Mouse (Mus musculus) heart, embryonic 11.5 days (tissue): Measurements from ENCODE around the gene Havcr2. TPM values are rescaled to one million over a fixed set of nuclear protein-coding genes. Genes with fewer than 3 reads are reported as not detected.
"Not testable (repeated sequence)": the region's sequence is repeated elsewhere in the genome, so short reads cannot be mapped to it uniquely, and the experiment has no call there.

ENCODE experiments used
- ATAC-seq: fragments of 200-750 bp; cut with Nextera tagmentation; replicated peaks from 2 replicates; pipeline ENCODE4 v1.8.0; 2017; ENCODE audit warnings: moderate library complexity; ENCODE audit not compliant: insufficient number of reproducible peaks, low FRiP score, low TSS enrichment
- H3K27ac ChIP-seq: fragments of 300-500 bp; sonication (generic); 2 replicates; pipeline ENCODE4 v1.5.1; 2014; ENCODE audit warnings: mild to moderate bottlenecking, low read depth, low read length
- H3K27me3 ChIP-seq: fragments of 300-500 bp; sonication (generic); 2 replicates; pipeline ENCODE4 v1.6.1; 2014; ENCODE audit warnings: mild to moderate bottlenecking, low read length, mixed read lengths; ENCODE audit not compliant: control insufficient read depth, insufficient read depth
- H3K36me3 ChIP-seq: fragments of 300-500 bp; sonication (generic); 2 replicates; pipeline ENCODE4 v1.6.1; 2014; ENCODE audit warnings: mild to moderate bottlenecking, low read length, moderate library complexity, mixed read lengths; ENCODE audit not compliant: control insufficient read depth, insufficient read depth
- H3K4me1 ChIP-seq: fragments of 300-500 bp; sonication (generic); 2 replicates; pipeline ENCODE4 v1.6.1; 2014; ENCODE audit warnings: low read length; ENCODE audit not compliant: control insufficient read depth, insufficient read depth
- H3K4me2 ChIP-seq: fragments of 300-500 bp; sonication (generic); 2 replicates; pipeline ENCODE4 v1.6.1; 2014; ENCODE audit warnings: mild to moderate bottlenecking, moderate library complexity
- H3K4me3 ChIP-seq: fragments of 300-500 bp; sonication (generic); 2 replicates; pipeline ENCODE4 v1.5.1; 2014; ENCODE audit warnings: low read depth, low read length
- H3K9ac ChIP-seq: fragments of 300-500 bp; sonication (generic); 2 replicates; pipeline ENCODE4 v1.6.1; 2014; ENCODE audit warnings: mild to moderate bottlenecking, low read depth, low read length, moderate library complexity
- H3K9me3 ChIP-seq: fragments of 300-500 bp; sonication (generic); replicated peaks from 2 replicates; pipeline ENCODE4 v1.6.1; 2016; ENCODE audit warnings: low read length; ENCODE audit not compliant: control insufficient read depth
- WGBS: fragments of 180-500 bp; shearing (Covaris S2); extraction: QIAGEN DNeasy Blood & Tissue Kit; methylation state at CpG from one replicate; pipeline ENCODE4 v1.1.7; 2014; ENCODE audit not compliant: insufficient replicate concordance; 5-methylcytosine and 5-hydroxymethylcytosine counted together
- polyA plus RNA-seq: library from polyadenylated mRNA; unstranded; fragments of >200 nt; fragmentation: Nextera tagmentation; extraction: Ambion mirVana; gene quantifications from 2 replicates; pipeline ENCODE4 v1.2.1, GENCODE M21; 2014

The Havcr2 gene
- polyA plus RNA-seq, 1 experiment from 2014 or later: 0.33 TPM

DNA sequence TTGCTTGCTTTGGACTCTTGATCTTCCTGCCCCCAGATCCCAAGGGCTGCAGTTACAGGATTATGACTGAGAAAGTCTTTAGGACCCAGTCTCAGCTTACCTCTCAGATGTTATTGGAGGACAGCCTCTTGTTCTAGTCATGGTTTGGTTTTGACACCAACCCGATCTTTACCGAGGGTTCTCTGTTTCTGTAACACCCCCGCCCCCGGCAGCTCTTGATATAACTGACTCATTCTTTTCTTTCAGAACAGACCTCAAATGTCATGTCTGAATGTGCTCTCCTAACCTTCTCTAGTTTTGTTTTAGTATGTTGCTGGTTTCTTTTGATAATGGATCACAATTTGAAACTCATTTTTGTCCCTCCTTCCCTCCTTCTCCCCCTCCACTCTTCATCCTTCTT, 19.5 kb downstream of the Havcr2 start:
- no peak overlapping the region for H3K27ac ChIP-seq
- ATAC-seq: no peak
- H3K27me3 ChIP-seq: no peaks in the 10 kb centered on the region
- H3K36me3 ChIP-seq: no peaks in the 10 kb centered on the region
- H3K4me1 ChIP-seq: no peaks in the 10 kb centered on the region
- H3K9ac ChIP-seq: no peak overlapping the region
- no peak overlapping the region for H3K4me2 ChIP-seq
- no peak overlapping the region for H3K4me3 ChIP-seq
- no peaks in the 10 kb centered on the region for H3K9me3 ChIP-seq
- 90% methylated on average over 4 of the region's 4 CpGs for WGBS

DNA sequence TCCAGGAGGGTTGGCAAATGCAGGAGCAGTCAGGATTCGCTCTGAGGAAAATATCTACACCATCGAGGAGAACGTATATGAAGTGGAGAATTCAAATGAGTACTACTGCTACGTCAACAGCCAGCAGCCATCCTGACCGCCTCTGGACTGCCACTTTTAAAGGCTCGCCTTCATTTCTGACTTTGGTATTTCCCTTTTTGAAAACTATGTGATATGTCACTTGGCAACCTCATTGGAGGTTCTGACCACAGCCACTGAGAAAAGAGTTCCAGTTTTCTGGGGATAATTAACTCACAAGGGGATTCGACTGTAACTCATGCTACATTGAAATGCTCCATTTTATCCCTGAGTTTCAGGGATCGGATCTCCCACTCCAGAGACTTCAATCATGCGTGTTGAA, 24.6 kb downstream of the Havcr2 start:
- H3K27ac ChIP-seq: no peak overlapping the region
- H3K4me3 ChIP-seq: no peak overlapping the region
- H3K4me2 ChIP-seq: no peak overlapping the region
- no peaks in the 10 kb centered on the region for H3K27me3 ChIP-seq
- no peaks in the 10 kb centered on the region for H3K36me3 ChIP-seq
- H3K9me3 ChIP-seq: no peaks in the 10 kb centered on the region
- no peak for ATAC-seq
- 83% methylated on average over 9 of the region's 9 CpGs for WGBS
- H3K4me1 ChIP-seq: no peaks in the 10 kb centered on the region
- no peak overlapping the region for H3K9ac ChIP-seq

DNA sequence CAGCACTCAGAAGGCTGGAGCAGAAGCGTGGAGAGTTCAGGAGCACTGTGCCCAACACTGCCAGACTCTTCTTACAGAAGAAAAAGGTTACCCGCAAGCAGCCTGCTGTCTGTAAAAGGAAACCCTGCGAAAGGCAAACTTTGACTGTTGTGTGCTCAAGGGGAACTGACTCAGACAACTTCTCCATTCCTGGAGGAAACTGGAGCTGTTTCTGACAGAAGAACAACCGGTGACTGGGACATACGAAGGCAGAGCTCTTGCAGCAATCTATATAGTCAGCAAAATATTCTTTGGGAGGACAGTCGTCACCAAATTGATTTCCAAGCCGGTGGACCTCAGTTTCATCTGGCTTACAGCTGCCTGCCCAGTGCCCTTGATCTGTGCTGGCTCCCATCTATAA, 25.8 kb downstream of the Havcr2 start:
- Histone ChIP-seq H3K27me3 (no peaks in the 10 kb centered on the region), H3K4me2 (no peak overlapping the region), H3K4me3 (no peak overlapping the region), H3K4me1 (no peaks in the 10 kb centered on the region), H3K9ac (no peak overlapping the region), H3K9me3 (no peaks in the 10 kb centered on the region), H3K27ac (no peak overlapping the region), H3K36me3 (no peaks in the 10 kb centered on the region)
- no peak for ATAC-seq
- 78% methylated on average over 7 of the region's 7 CpGs for WGBS

DNA sequence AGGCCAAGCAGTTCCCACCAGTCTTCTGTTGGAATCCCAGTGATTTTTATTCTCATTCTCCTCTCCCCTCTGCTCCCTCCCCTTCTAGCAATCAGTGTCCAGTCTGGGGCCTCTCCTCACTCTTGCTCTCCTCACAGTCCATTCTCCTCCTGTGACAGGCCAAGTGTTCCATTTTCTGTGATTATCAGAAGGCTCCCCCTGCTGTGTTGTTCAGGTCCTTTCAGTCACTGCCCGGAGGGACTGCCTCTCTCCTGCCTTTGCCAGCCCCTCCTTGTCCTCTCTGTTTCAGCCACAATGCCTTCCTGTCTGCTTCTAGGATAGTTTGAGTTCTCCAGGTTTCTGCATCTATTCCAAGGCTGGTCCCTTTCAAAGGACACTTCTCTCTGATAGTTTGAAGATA, 33.5 kb downstream of the Havcr2 start:
- H3K4me3 ChIP-seq: no peak overlapping the region
- H3K27ac ChIP-seq: no peak overlapping the region
- no peaks in the 10 kb centered on the region for H3K27me3 ChIP-seq
- WGBS: 32% methylated on average over 1 of the region's 1 CpGs
- H3K36me3 ChIP-seq: no peaks in the 10 kb centered on the region
- ATAC-seq: no peak
- no peak overlapping the region for H3K4me2 ChIP-seq
- H3K9me3 ChIP-seq: no peaks in the 10 kb centered on the region
- H3K4me1 ChIP-seq: no peaks in the 10 kb centered on the region
- H3K9ac ChIP-seq: no peak overlapping the region

DNA sequence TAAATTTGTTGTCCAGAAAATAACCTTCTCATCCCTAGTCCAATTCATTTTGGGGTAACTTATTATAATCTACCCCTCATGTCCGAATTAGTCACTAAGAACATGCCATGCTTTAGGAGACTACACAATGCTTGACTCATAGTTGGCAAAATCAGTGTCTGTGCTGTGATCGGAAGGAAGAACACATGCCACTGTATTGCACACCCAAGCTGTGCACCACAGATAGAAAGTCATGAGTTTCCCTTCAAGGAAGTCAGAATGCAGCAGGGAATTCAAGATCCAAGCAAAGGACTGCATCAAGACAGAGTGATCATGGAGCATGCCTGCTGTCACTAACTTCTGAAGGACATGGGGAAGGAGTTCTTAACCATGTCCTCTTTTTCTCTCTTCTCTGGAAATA, 33.9 kb downstream of the Havcr2 start:
- H3K27me3 ChIP-seq: no peaks in the 10 kb centered on the region
- H3K27ac ChIP-seq: no peak overlapping the region
- H3K9ac ChIP-seq: no peak overlapping the region
- H3K4me3 ChIP-seq: no peak overlapping the region
- 83% methylated on average over 2 of the region's 2 CpGs for WGBS
- no peaks in the 10 kb centered on the region for H3K9me3 ChIP-seq
- H3K4me2 ChIP-seq: no peak overlapping the region
- no peak for ATAC-seq
- no peaks in the 10 kb centered on the region for H3K4me1 ChIP-seq
- H3K36me3 ChIP-seq: no peaks in the 10 kb centered on the region

DNA sequence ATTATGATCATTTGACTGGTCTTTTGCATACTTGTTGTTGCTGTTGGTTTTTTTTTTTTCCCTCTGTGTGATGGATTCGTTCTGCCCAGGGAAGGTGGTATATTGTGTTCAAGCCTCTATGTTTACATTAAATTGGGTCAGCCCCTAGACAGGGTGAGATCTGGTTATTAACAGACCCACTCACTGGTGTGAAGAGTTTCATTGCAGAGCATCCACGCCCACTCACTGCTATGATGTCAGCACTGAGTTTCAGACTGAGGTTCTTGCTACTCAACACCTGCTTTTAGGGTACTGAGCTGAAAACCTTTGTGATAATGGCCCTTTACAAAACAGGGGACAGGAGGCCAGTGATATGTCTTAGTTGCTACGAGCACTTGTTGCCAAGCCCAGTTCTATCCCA, 52.4 kb downstream of the Havcr2 start:
- H3K4me2 ChIP-seq: no peak overlapping the region
- no peak overlapping the region for H3K27ac ChIP-seq
- H3K9me3 ChIP-seq: no peaks in the 10 kb centered on the region
- 61% methylated on average over 3 of the region's 3 CpGs for WGBS
- H3K36me3 ChIP-seq: no peaks in the 10 kb centered on the region
- no peaks in the 10 kb centered on the region for H3K4me1 ChIP-seq
- ATAC-seq: no peak
- no peak overlapping the region for H3K4me3 ChIP-seq
- no peaks in the 10 kb centered on the region for H3K27me3 ChIP-seq
- no peak overlapping the region for H3K9ac ChIP-seq

DNA sequence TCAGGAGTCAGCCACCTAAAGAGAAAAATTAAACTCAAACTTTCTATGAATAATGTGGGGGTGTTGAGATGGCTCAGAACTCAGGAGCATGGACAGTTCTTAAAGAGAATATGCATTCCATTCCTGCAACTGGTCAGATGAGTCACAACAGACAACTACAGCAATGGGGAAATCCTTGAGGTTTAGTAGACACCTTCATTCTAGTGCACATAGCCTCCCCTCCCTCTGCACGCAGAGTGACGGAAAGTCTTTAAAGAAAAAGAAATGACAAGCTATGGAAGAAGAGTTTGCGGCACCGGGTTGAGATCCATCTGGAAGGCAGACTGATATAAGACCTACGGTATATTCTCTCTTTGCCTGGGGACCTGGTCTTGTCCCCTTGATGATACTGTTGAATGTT, 55.2 kb downstream of the Havcr2 start:
- H3K27ac ChIP-seq: no peak overlapping the region
- no peak overlapping the region for H3K4me3 ChIP-seq
- no peaks in the 10 kb centered on the region for H3K4me1 ChIP-seq
- H3K9ac ChIP-seq: no peak overlapping the region
- ATAC-seq: no peak
- 87% methylated on average over 5 of the region's 5 CpGs for WGBS
- H3K4me2 ChIP-seq: no peak overlapping the region
- H3K36me3 ChIP-seq: no peaks in the 10 kb centered on the region
- no peaks in the 10 kb centered on the region for H3K27me3 ChIP-seq
- no peaks in the 10 kb centered on the region for H3K9me3 ChIP-seq

DNA sequence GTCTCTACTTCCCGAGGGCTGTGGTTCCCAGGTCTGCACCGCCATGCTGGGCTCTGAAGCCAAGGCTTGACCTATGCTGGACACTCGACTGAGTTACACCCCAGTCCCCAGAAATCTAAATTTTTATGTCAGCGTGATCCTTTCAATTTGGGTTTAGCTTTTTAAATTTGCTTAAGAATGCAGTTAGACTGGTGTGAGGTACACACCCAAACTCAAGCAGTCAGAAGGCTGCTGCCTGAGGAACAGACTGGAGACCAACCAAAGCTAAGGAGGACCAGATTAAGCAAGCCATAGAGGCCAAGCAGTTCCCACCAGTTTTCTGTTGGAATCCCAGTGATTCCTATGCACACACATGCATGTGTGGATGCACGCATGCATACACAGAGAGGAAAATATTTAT, 66.6 kb downstream of the Havcr2 start:
- H3K4me1 ChIP-seq, H3K36me3 ChIP-seq, H3K4me3 ChIP-seq, H3K9me3 ChIP-seq, H3K9ac ChIP-seq, H3K27ac ChIP-seq, H3K4me2 ChIP-seq, H3K27me3 ChIP-seq, ATAC-seq: not testable (repeated sequence)
- WGBS: 76% methylated on average over 5 of the region's 5 CpGs

DNA sequence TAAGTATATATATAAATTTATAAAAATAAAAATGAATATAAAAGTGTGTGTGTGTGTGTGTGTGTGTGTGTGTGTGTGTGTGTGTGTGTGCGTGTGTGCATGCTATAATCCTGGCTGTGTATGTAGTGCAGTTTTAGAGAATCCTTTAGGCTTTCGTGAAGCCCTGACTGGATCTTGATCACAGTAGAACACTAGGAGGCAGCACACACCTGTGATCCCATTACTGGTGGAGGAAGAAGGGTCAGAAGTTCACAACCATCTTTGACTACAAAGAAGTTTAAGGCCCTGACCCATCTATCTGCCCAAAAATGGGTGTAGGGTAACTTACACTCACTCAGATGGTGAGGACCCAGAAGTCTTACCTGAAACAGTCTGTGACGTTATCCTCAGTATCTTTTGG, 68.0 kb downstream of the Havcr2 start:
- H3K9me3 ChIP-seq: no peaks in the 10 kb centered on the region
- no peaks in the 10 kb centered on the region for H3K36me3 ChIP-seq
- ATAC-seq: no peak
- no peak overlapping the region for H3K27ac ChIP-seq
- H3K27me3 ChIP-seq: no peaks in the 10 kb centered on the region
- 68% methylated on average over 3 of the region's 3 CpGs for WGBS
- H3K4me3 ChIP-seq: no peak overlapping the region
- no peak overlapping the region for H3K4me2 ChIP-seq
- no peak overlapping the region for H3K9ac ChIP-seq
- H3K4me1 ChIP-seq: no peaks in the 10 kb centered on the region
